Mouse (Mus musculus) mature B cell (primary cell): ENCODE results near the gene Prkar1b.

Source experiments
- in situ Hi-C: fragments of 300-500 bp; cut with MboI; formaldehyde crosslinking; loops from 2 replicates; pipeline ENCODE4 v1.14.3; 2019

The Prkar1b gene

DNA sequence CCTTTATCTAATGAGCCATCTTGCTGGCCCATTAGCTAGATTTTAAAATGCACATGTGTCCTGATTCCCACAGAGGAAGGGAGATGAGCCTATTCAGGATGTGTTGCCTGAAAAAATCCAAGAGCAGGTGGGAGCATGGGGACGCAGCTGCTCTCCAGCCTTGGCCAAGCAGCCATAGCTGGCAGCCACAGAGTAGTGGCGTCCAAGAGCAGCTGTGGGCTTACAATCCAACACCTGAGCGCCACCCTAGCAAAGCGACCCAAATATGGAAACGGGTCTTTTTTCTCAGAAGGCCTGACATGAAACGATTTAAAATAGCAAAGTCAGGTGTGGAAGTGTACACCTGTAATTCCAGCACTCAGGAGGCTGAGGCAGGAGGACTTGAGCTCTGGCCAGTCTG is 145.2 kb downstream of the Prkar1b start:
- in situ Hi-C loops: no loop called here

DNA sequence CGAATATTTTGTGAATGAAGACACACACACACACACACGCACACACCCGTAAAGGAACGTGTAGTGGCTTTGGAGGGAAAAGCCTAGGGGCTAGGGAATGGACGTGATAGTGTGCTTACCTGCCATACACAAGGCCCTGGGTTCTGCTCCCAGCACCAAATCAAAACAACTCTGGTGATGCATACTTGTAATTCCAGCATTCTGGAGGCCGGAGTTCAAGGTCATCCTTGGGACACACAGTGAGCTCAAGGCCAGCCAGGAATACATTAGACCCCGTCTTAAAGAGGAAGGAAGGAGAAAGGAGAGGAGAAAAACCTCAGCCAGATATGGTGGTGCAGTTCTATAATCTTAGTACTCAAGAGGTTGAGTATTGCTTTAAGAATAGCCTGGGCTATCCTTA is 150.1 kb downstream of the Prkar1b start:
- in situ Hi-C loops: no loop called here

DNA sequence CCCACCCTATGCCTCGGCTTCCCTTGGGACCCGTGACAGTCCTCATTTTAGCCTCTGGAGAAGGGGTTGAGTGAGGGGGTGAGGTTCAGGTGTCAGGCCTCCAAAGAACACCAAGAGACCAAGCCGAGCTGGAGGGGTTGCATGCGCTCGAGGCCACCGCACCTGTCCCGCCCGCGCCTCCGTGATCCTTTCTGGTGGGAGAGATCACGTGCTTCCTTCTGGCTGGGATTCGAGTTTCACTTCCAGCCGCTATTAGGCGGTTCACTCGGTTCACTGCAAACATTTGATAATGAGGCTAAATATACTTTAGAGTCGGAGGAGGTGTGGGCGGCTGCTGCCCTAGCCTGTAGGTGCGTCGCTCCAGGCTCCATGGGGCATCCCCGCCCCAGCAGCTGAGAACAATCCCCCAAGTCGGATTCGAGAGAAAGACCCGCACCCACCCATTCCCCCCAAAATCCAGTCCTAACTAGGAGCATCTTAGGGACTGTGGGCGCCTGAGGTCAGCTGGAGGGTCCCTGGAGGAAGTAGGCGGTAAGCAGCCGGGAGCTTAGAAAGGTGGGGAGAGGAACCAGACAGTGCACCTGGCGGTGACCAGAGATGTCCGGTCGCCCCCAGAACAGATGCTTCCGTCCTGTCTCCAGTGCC is 151.7 kb downstream of the Prkar1b start:
- in situ Hi-C loops: no loop called here

DNA sequence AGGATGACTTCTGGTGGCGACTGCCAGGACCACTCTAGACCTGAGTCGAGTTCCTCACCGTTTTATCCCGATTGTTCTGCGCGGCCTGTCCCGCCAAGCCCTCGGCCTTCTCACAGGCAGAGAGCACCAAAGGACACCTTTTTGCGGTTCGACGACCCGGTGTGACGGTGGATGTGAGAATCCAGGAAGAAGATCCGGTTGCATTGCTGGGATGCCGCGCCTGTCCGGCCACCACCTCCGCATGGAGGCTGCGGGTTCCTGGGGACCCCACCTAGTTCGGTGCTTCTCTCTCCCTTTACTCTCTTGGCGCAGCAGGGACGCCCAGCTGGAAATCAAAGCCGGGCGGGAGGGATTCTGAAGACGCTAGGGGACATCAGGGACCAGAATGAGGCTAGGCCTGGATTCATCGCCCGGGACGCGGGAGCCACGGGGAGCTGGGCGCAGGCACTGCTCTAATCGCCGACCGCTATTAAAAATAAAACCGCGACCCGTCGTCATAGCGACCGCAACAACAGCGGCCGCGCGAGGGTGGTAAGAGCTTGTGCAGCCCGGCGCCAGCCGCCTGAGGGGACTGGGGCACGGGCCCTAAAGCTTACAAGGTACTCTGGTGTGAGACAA is 152.5 kb downstream of the Prkar1b start, which contains the start of gene Pdgfa:
Gene Pdgfa (minus strand): TSS at position 200 of the 618 bp plus-strand sequence.
- in situ Hi-C loops: no loop called here

DNA sequence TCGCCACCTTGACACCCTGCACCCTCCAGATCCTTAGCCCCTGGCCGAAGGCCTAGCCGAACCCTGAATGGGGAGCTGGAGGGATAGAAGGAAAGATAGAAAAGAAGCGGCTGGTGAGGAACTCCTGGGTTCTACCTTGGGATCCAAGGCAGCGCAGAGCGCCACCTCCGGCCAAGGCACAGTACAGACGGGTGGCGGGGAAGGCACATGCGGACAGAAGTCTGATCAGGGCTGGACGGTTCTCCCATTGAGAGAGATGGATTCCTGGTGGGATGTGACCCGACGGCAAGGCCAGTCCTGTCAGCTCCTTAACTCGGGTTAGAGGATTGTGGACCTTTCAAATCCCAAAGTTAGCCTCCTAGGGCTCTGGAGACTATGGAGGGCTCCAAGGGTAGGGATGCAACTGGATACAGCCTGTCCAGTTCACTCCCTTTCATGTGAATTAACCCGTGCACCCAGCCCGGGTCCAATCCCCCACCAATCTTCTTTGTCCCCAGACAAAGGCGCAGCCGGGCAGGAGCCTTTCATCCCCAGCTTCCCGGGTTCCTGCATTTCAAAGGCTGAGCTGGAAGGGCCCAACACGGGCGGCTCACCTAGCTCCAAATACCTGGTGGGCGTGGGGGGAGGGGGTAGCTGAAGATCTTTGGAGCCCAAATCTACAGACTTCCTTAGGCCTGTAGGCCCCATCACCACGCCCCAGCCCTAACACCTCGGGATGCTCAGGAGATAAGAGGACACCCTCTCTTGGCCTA is 153.3 kb downstream of the Prkar1b start:
- in situ Hi-C loops: no loop called here

DNA sequence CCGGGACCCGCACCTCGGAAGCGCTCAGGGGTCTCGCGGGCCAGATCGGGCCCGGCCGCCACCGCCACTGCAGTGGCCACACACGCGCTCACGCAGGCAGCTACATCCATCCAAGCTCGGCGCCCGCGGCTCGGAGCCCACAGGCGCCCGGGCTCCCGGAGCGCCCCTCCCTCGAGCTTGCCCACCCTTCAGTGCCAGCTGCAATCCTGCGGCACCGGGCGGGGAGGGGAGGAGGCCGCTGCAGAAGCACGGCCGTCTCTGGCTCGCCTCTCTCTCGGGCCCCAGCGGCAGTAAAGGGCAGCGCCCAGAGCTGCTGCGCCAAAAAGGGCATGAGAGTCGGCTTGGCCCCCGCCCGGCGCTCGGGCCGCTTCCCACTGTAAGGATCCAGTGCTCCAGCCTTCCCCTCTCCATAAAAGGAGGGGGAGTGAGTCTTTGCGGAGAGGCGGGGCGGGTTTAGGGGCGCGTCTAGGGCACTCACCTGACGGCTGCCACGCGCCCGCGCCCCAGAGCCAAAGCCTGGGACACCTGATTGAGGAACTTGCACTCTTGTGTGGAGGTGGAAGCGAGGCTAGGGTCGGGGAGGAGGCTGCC is 154.0 kb downstream of the Prkar1b start:
- in situ Hi-C loops: no loop called here

DNA sequence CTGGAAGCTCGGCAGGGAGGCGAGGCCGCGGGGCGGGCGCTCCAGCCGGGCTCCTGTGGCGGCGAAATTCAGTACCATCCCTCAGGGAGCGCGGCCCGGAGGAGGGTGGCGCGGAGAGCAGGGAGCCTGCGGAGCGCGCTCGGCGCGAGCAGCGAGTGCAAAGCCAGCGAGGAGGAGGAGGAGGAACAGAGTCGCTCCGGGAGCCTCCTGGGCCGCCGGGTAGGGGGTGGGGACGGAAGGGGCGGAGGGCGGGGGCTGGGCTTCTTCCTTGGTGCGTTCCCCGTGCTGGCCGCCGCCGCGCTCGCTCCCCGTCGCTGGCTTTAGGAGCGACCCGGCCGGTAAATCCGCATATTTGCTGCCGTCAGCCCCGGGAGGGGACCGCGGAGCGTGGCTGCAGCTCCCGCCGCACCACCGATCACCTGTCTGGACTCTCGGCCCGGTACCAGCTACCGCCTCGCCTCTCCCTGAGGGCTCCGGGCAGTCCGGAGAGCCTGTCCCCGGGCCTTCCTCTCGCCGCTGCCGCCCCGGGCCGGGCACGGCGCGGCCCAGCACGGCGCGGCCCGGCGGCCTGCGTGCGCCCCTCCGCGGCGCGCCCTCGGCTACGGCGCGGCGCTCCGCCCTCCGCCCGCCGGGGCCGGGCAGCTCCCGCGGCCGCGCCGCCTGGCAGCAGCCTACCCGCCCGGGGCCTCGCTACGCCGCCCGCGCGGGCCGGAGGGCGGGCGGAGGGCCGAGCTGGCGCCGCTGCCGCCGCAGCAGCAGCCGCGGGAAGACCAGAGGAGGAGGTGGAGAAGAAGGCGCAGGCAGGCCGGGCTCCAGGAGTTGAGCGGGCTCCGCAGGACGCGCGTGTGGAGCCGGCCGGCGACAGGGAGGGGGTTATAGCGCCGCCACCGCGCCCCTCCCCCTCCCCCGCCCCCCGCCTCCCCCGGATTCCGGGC is 154.7 kb downstream of the Prkar1b start:
- in situ Hi-C loops: no loop called here

DNA sequence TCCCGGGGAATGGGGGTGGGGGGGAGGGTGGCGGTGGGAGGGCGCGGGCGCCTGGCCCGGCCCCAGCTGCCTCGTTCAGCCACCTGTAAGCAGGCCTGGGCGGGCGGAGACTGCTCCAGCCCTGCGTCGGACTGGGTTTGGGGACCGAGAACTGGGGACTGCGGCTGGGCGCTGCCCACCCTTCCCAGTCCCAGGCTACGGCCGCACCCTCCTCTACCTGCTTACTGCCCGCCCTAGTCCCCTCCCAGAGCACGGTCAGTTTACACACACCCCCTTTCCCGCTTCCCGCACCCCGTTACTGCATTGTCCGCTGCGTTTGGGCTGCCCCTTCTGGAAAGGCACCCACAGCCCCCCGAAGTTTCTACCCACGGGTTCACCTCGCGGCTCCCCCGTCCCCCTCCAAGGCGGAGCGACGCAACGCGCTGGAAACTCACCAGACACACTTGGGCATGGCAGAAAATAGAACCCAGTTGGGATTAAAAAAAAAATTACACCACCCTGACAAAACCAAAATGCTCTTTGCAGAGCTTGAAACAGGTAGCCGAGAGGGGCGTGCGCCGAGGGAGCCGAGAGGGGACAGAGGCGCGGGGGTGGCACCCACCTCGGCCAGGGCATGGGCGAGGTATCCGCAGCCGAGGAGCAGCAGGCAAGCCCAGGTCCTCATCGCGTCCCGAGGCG is 155.6 kb downstream of the Prkar1b start:
- in situ Hi-C loops: no loop called here

DNA sequence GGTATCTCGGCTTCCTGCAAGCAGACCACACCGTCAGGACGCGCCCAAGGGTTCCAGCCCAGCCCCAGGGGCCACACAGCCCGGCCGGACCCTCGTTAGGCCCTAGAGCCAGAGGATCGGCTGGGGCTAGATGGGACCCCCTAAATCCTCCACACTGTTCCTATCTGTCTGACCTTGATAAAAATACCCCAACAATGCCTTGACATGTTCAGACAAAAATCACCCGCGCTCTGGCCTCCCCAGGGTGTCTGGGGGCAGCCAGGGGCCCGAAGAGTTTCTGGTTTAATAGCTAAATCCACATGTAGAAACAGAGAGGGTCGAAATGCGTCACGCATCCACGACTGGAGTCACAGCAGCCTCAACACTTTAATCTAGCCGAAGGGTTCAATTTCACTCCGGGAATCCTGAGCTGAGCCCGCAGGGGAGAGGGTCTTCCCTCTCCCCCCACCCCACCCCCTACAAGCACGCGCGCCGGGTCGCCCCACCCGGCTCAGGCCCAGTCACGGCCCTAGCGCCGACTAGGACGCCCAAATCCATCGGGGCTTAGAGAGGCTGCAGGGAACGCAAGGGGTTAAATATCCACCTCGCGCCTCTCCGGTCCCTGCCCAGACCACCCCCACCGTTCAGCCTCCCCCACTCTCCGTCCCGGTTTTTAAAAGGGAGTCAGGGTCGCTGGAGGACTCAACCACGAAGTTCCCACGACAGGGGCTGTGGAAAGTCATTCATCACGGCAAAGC is 156.3 kb downstream of the Prkar1b start:
- in situ Hi-C loops: no loop called here

DNA sequence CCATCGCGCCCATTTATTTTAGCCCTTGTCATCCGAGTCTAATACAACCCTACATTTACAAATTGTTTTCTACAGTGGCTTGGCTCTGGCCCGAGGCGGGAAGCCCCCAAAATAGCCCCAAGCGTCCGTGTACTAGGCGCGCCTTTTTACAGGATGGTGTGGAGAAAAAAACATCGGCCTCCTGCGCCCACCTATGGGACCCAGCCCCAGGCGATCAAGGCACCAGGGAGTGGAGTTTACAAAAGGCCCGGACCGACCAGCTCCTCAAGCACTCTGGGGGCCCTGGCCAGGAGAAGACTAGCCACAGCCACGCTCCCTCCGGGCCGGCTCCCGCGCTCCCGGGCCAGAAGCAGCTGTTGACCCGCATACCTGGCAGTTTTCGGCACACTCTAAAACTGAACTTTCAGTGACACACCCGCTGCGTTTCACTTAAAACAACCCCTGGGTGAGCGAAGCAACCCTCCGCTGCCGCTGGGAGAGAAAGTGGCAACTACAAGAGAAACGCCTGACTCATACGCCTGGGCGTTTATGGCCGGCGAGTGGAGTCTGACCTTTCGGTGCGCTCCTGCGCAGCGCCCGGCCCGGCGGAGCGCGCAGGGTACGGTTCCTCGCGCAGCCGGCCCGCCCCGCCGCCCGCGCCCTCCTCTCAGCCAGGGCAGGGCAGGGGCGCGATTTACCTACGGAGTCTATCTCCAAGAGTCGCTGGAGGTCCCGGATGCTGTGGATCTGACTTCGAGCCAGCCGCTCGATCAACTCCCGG is 157.0 kb downstream of the Prkar1b start:
- in situ Hi-C loops: no loop called here

DNA sequence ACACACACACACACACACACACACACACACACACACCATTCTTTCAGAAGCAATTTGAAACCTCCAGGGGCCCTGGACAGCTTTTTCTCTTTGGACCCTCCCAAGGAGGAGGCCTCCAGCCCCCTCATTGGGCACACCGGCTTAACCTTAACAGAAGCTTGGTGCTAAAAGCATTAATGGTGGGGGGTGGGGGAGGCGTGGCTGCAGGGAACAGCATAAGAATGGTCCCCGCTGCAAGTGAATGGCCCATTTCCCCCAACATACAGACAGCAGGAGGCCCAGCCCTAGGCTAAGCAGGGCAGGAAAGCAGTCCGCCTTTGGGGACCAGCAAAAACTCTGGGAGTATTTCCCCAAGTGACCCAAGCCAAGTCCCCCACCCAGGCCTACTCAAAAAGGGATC is 158.1 kb downstream of the Prkar1b start:
- in situ Hi-C loops: no loop called here

DNA sequence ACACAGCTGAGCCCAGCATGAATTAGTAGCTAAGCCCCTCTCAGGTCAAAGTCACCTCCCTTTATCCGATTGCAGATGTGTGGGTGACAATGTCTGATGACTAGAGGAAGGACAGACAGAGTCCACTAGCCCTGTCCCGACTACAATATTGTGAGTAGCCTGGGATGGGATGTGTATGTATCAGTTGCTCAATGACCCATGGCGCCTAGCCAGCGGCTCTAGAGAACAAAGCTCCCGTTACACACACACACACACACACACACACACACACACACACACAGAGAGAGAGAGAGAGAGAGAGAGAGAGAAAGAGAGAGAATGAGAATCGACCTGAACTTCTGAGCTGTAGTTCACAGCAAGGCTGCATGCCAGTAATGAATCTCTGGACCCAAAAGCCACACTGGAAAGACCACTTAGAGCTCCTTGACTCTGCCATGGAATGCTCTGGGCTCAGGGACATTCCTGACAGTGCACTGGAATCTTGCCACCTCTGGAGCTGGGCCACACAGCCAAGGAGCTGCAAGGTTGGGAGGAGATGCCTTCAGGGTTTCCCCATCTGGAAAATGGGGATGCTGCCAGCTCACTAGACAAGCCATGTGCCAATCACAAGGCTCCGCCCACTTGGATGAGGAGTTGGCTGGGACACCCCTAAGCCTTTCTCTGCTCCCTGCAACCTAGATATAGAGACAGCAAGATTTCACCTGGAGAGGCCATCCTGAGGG is 159.0 kb downstream of the Prkar1b start:
- in situ Hi-C loops: no loop called here

DNA sequence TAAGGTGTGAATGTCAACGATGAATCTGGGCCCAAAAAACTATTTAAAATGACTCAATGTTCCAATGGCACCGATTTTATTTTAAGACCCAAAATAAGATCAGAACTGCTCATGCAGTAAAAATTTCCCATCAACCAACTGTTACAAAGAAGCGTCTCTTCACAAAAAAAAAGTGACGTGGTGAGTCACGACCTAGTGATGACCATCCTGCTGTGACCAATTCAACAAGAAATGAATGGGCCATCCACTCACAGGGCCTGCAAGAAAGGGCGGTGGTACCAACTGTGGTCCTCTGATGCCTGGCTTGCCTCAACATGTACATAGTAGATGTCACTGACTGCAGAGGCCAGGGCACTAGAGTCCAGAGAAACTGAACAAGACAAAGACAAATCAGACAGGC is 160.2 kb downstream of the Prkar1b start:
- in situ Hi-C loops: no loop called here

DNA sequence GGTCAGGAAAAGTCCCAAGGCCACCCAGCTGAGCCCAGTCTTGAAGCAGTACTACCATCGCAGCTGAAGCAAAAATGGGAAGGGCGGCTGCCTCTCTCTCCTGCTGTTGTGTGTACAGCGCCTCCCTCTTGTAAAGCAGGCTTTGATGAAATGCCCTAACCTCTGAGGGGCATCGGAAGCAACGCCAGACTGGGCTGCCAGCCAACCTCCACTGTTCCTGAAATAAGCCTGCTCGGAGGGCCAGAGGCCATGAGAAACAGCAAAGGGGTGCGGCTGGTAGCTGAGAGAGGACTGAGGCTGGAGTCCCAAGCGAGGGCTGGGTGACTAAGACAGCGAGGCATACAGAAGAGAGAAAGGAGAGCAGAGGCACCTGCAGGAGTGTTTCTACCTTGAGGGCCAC is 161.0 kb downstream of the Prkar1b start:
- in situ Hi-C loops: no loop called here

DNA sequence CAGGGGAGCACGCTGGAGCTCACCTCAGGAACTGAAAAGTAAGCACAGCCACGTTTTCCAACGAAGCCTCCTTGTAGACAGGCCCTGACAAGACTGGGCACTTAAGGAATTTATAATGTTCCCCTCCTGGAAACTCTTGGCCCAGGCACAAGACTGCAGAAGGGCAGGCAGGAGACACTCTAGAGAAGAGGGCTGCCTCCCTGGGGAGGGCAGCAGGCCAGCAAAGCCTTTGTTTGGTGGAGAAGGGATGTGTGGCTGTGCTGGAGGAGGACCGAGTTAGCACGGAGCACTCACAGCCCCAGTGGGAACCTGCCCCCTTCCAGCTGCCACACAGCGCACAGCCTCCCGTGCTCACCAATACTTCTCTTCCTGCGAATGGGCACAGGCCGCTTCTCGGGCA is 161.8 kb downstream of the Prkar1b start:
- in situ Hi-C loops: no loop called here

DNA sequence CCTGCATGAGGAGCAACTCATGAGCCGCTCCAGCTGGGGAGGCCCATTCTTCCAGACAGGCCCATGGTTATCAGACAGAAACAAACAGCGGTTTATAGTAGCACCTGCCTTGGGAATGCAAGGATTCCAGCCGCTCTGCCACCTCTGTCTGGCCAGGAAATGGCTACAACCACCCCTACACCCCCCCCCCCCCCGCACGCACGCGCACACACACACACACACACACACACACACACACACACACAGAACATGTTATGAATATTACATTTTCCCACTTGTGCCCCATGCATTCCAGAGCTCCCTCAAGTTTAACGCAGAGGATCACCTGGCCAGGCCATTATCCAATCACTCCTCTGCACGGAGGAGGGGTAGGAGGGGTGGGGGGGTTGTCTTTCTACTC is 167.9 kb downstream of the Prkar1b start:
- in situ Hi-C loops: no loop called here

DNA sequence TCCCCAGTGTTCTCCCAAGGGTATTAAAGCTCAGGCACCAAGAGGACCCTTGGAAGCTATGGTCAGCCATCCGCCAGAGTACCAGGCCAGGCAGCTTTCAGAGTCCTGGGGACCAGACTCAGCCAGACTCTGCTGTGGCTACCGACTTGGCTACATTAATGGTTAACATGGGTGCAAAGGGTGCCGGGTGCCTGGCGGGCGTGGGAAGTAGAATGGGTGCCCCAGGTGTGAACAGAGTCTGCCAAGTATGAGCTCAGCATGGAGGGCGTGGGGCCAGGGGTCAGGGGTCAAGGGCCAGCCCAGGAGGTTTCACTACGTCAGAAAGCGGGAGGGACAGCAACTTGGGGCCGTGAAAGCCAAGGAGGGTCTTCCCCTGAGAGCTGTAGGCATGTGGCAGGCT is 169.2 kb downstream of the Prkar1b start:
- in situ Hi-C loops: no loop called here

DNA sequence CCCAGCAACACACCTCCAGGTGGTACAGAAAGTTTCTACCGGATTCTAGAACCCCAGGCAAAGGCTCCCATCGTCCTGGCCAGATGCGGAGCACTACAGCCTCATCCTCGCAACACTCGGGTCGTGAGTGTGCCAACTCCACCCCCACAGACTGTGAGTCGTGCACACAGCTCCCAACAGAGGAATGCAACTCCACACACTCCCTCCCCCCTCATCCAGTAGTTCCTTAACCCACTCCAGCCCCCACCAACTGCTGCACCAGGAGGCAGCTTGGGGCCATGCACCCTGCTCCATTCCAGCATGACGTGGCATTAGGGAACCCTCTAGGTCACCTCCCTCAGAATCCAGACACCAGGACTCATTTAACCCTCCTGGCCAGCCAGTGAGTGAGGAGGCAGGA is 170.0 kb downstream of the Prkar1b start:
- in situ Hi-C loops: no loop called here

DNA sequence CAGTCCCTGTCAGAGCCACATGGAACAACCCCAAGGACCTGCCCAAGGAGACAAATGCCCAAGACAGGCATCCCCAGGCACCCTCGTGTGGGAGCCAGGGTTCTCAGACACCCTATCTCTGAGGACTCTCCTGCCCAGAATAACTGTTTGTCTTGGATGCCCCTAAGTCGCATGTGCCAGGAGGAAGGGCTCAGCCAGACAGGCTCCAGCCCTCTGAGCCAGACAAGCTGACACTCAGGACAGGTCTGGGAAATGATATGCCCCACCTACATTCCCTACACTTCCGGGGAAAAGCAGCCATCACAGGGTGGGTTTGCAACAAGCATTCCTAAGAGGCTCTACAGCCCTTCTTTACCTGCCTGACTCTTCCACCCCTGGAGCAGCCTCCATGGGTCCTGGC is 172.0 kb downstream of the Prkar1b start:
- in situ Hi-C loops: no loop called here
